Mouse (Mus musculus) ES-E14 (cell line): ENCODE results near the gene Rilp. TPM values are rescaled to one million over a fixed set of nuclear protein-coding genes. Genes with fewer than 3 reads are reported as not detected.

Experiments
- DNase-seq: peaks from one replicate; pipeline ENCODE4 v3.0.0-alpha.2; 2013; ENCODE audit warnings: low read depth, low spot score
- H3K27ac ChIP-seq: 2 replicates; pipeline ENCODE4 v1.5.1; 2012; ENCODE audit warnings: low read depth, mild to moderate bottlenecking, low read length, moderate library complexity, mixed read lengths; ENCODE audit not compliant: poor library complexity, insufficient read depth, severe bottlenecking
- H3K36me3 ChIP-seq: 2 replicates; pipeline ENCODE4 v1.6.1; 2012; ENCODE audit warnings: mild to moderate bottlenecking, low read length, moderate library complexity, mixed read lengths; ENCODE audit not compliant: control insufficient read depth, poor library complexity, insufficient read depth, severe bottlenecking
- H3K4me1 ChIP-seq, 2 experiments: fragments of 150-350 bp in 1 of 2; sonication (generic) in 1 of 2; 2 replicates each; pipeline ENCODE4 v1.6.1; 2012; ENCODE audit warnings: low read length in 2 of 2, mild to moderate bottlenecking in 1 of 2, mixed read lengths in 1 of 2; ENCODE audit not compliant: control insufficient read depth in 2 of 2, insufficient read depth in 2 of 2, poor library complexity in 1 of 2
- H3K4me3 ChIP-seq, 2 experiments: fragments of 150-350 bp in 1 of 2; sonication (generic) in 1 of 2; 2 replicates each; pipeline ENCODE4 v1.5.1; 2012; ENCODE audit warnings: low read length in 2 of 2, low read depth in 1 of 2, mild to moderate bottlenecking in 1 of 2, mixed read lengths in 1 of 2; ENCODE audit not compliant: insufficient read depth in 1 of 2, poor library complexity in 1 of 2, severe bottlenecking in 1 of 2
- H3K9ac ChIP-seq: 2 replicates; pipeline ENCODE4 v1.6.1; 2012; ENCODE audit warnings: low read depth, mild to moderate bottlenecking, low read length, mixed read lengths; ENCODE audit not compliant: poor library complexity, insufficient read depth, severe bottlenecking
- H3K9me3 ChIP-seq: fragments of 150-350 bp; sonication (generic); 2 replicates; pipeline ENCODE4 v1.6.1; 2012; ENCODE audit warnings: low read depth, mild to moderate bottlenecking, low read length; ENCODE audit not compliant: control insufficient read depth, insufficient read depth
- CHD2 ChIP-seq: IDR thresholded peaks from 2 replicates; pipeline ENCODE4 v1.6.1; 2014; ENCODE audit warnings: mild to moderate bottlenecking, low read depth, low read length, inconsistent platforms
- HCFC1 ChIP-seq: IDR thresholded peaks from 2 replicates; pipeline ENCODE4 v1.6.1; 2012; ENCODE audit warnings: low read length, inconsistent platforms, borderline replicate concordance; ENCODE audit not compliant: insufficient read depth
- MAFK ChIP-seq: IDR thresholded peaks from 2 replicates; pipeline ENCODE4 v1.6.1; 2014; ENCODE audit warnings: mild to moderate bottlenecking, low read depth, low read length, inconsistent platforms; ENCODE audit not compliant: insufficient read depth
- ZC3H11A ChIP-seq: IDR thresholded peaks from 2 replicates; pipeline ENCODE4 v1.6.1; 2012; ENCODE audit warnings: low read depth, mild to moderate bottlenecking, inconsistent platforms, low read length, borderline replicate concordance
- ZNF384 ChIP-seq: IDR thresholded peaks from 2 replicates; pipeline ENCODE4 v1.6.1; 2012; ENCODE audit warnings: low read depth, low read length, inconsistent platforms
- in situ Hi-C, 2 experiments: fragments of 600-800 bp; cut with MboI; formaldehyde crosslinking; loops; one replicate each; pipeline ENCODE4 v1.15.1; 2025; ENCODE audit warnings: low sequenced_read_pairs in 2 of 2, inconsistent platforms in 1 of 2; ENCODE audit not compliant: unreplicated experiment in 2 of 2
- total RNA-seq: library from RNA; depleted of rRNA; stranded (reverse); fragments of 300-350 nt; gene quantifications from 2 replicates; pipeline ENCODE4 v1.2.3, GENCODE M21; 2012

The Rilp gene
- total RNA-seq, 1 experiment, result 0.89 TPM

DNA sequence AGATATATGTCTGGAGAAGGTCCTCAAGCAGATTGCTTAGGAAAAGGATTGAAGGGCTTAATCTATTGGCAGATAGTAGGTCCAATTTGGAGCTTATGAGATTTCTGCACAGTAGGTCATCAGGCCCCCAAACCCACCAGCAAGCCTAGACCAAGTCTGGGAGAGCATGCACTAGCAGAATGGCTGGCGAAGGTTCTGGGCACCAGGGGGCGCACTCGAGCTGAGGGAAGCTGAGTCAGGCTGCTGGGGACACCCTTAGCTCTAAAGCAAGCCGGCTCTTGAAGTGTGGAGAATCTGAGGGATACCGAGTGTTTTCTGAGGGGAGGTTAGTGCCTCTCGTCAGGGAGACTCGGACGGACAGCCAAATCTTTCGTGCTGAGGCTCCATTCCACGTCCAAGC, 20.4 kb downstream of the Rilp start:
- no peaks in the 10 kb centered on the region for H3K9me3 ChIP-seq
- peak; percentile 90 for DNase-seq
- H3K27ac ChIP-seq, result no peak overlapping the region
- no peak for TF ChIP-seq ZNF384
- peak; percentile 58; the same call in 1 of the 2 replicates for TF ChIP-seq ZC3H11A
- TF ChIP-seq HCFC1, result no peak
- TF ChIP-seq CHD2, result no peak
- TF ChIP-seq MAFK, result peak; percentile 71
- peak overlapping the region; percentile 85 for H3K9ac ChIP-seq
- H3K4me1 ChIP-seq, result peaks cover 4 to 5% of the 10 kb centered on the region in 2 experiments; a peak in 2 of 4 replicates
- H3K4me3 ChIP-seq, result peak overlapping the region; percentile 91 to 93
- in situ Hi-C loops, result no loop called here
- H3K36me3 ChIP-seq, result no peaks in the 10 kb centered on the region; the same call in 1 of the 2 replicates

DNA sequence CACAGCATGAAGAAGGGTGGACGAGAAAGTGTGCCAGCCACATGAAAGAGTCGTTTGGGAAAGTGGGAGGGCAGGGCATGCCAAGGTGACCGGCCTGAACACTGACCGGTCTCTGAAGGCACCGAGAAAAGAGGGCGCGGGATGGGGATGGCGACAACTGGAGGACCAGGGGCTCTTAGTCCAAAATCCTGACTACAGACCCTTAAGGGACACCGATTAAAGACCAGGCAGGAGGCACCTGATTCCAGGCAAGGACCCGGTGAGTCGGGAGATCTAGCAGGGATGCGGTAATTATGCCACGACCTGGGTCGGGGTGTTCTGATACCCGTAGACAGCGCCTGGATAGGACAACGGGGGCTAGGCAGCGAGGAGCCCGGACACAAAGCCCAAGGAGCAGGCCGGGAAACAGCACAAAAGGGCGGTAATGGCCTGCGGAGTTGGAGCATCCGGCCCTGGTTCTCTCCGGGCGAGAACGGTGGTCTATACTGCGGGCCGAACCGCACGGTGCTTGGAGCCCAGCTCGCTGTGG, 21.0 kb downstream of the Rilp start:
- no peak for DNase-seq
- peaks cover 4 to 5% of the 10 kb centered on the region in 2 experiments; a peak in 2 of 4 replicates for H3K4me1 ChIP-seq

DNA sequence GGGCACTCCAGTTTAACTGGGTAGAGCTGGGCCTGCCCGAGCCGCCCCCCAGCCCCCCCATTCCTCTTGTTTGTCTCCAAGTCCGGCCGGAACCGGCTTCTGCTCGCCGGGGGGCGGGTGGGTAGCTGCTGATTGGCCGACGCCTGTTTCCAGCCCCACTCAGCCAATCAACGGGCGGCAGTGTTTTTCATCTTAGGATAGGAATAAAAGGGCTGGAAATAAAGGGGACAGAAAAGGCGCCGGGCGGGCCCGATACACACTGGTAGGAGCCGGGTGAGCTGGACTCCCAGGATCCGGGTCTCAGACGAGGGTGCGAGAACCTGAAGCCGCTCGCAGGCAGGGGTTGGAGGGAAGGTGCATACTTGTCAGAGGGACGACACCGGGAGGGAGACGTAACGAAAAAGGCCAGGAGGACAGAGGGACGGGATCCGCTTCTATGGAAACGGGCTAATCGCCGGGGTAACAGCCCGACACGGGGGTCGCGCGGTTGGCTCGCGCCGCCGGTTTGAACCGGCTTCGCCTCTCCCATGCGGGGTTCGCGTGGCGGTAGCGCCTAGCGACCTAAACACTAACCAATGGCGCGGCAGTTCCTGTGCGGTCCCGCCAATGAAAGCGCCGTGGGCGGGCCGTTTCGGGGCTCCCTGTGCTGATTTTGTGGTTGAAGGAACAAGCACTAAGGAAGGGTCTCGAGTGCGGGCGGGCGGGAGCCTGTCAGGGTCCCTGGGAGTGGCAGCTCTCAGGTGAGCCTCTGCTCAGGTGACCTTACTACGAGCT, 21.8 kb downstream of the Rilp start, which contains the start of gene Slc43a2:
Gene Slc43a2 (plus strand): TSS at position 226 of the 774 bp plus-strand sequence.
- TF ChIP-seq MAFK (no peak), HCFC1 (peak; percentile 57; the same call in 1 of the 2 replicates), CHD2 (peak; percentile 68; the same call in 1 of the 2 replicates)
- DNase-seq, result peak; percentile 93
- in situ Hi-C loops, result no loop called here

More for the DNA sequence above, 21.0 kb downstream of the Rilp start:
- H3K9ac ChIP-seq, result peak overlapping the region; percentile 85
- in situ Hi-C loops, result no loop called here
- H3K4me3 ChIP-seq, result peak overlapping the region; percentile 91 to 93
- TF ChIP-seq ZC3H11A, result no peak
- no peak for TF ChIP-seq CHD2
- TF ChIP-seq HCFC1, result no peak
- no peak for TF ChIP-seq ZNF384
- no peak for TF ChIP-seq MAFK
- peak overlapping the region; percentile 55 for H3K27ac ChIP-seq
- H3K36me3 ChIP-seq, result no peaks in the 10 kb centered on the region; the same call in 1 of the 2 replicates
- no peaks in the 10 kb centered on the region for H3K9me3 ChIP-seq

DNA sequence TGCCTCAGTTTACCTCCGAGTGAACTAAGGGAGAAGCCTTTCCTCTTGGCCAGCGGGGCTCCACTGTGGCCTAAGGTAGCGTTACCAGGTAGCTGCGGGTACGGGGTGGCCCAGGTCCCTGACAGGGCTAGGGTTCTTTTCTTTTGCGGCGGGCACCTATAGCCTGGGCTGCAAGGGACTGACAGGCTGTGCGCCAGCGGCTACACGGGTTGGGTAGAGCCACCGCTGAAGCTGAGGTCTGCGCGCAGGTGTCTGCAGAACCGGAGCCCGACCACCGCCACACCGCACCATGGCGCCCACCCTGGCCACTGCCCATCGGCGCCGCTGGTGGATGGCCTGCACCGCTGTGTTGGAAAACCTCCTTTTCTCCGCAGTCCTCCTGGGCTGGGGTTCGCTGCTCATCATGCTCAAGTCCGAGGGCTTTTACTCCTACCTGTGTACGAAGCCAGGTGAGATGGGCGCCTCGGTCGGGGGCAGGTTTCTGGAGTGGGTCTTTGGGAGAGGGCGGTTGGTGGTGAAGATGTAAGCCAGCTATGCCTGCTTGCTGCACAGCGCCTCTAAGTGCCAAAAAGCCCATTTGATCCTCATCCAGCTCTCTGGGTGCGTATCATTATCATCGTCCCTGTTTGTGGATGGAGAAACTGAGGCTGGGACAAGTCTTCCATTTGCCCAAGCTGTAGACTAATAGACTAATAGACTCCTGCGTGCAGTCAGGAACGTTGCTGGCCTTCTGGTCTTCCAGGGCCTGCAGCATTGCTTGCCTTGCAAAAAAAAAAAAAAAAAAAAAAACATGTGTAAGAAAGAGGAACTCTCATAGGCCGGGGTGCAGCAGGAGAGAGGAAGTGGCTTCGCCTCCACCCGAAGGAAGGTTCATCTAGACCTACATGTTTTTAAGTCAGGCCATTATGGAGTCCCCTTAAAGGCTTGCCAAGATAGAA, 22.7 kb downstream of the Rilp start:
- H3K9ac ChIP-seq, result peak overlapping the region; percentile 76
- TF ChIP-seq ZC3H11A (no peak), ZNF384 (0 out of 2 replicates have a peak, but pooled peaks have one; percentile 44)
- H3K36me3 ChIP-seq, result no peaks in the 10 kb centered on the region; the same call in 1 of the 2 replicates
- DNase-seq, result no peak
- H3K4me3 ChIP-seq, result peak overlapping the region; percentile 70 to 93
- H3K4me1 ChIP-seq, result peaks cover 4 to 5% of the 10 kb centered on the region in 2 experiments; a peak in 2 of 4 replicates
- in situ Hi-C loops, result no loop called here
- H3K9me3 ChIP-seq, result no peaks in the 10 kb centered on the region
- 0 out of 2 replicates have a peak overlapping the region, but pooled peaks have one; percentile 13 for H3K27ac ChIP-seq

More for the DNA sequence above, 21.8 kb downstream of the Rilp start, which contains the start of gene Slc43a2:
- Histone ChIP-seq H3K9me3 (no peaks in the 10 kb centered on the region), H3K4me1 (peaks cover 4 to 5% of the 10 kb centered on the region in 2 experiments; a peak in 2 of 4 replicates), H3K4me3 (peak within 1 kb of the TSS; percentile 91 to 93), H3K9ac (peak within 1 kb of the TSS; percentile 97), H3K27ac (peak within 1 kb of the TSS; percentile 95), H3K36me3 (no peaks in the 10 kb centered on the region; the same call in 1 of the 2 replicates)
